Mouse (Mus musculus) kidney, adult 18-20 months (tissue): Measurements from ENCODE around the gene Rbm34.
A peak's percentile ranks its signal among the peaks of the same experiment; 100 is the strongest.
"Not testable (repeated sequence)": the region's sequence is repeated elsewhere in the genome, so short reads cannot be mapped to it uniquely, and the experiment has no call there.

Source experiments
- DNase-seq: peaks from one replicate; pipeline ENCODE4 v3.0.0; 2021

The Rbm34 gene

GRCm38 (mm10) chr8:126917179-126917905 lies 53.5 kb downstream of the Rbm34 start:
- no peak for DNase-seq

- no peak for DNase-seq
Measured at GRCm38 (mm10) chr8:126916611-126917010, 54.3 kb downstream of the Rbm34 start.

DNA sequence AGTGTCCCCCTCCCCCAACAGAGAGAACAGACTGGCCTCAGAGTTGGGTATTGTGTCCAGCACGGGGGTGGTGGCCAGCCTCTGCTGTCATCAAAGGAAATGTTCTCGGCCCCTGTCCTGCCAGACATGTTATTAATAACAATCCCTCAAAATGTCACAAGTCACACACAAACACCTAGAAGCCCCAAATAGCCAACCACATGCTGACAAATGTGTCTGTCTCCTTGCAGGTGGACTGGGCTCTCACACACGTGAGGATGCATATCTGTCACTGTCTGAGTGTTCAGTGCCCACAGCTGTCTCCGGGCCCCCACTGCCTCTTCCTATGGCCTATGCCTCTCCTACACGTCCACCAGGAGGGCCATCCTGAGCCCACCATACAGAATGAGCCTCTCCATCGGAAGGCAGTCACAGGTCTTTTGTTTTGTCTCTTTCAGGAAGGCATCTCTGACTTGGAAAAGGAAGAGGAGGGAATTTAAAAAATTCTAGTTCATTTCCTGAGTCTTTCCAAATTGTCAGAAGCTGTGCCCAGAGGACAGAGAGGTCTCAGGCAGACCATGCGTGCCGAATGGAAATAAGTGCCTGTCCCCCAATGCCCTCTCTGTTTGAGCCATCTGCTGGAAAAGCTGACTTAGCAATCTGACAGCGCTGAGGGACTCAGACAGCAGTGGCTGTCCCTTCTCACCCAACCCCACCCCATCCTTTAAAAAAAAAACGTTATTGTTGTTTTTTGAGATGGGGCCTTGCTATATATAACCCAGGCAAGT lies 56.1 kb downstream of the Rbm34 start:
- DNase-seq: no peak

DNA sequence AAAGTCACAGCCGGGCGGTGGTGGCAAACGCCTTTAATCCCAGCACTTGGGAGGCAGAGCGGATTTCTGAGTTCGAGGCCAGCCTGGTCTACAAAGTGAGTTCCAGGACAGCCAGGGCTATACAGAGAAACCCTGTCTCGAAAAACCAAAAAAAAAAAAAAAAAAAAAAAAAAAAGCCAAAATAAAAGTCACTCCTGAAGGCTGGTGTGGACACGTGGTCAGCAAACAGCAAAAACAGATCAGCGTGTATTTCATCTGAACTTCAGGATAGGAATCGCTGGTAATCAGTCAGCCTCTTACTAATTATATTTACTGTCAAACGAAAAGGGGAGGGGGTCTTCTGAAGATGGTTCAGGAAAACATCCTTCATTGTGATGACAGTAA lies 56.8 kb downstream of the Rbm34 start:
- DNase-seq: not testable (repeated sequence)

DNA sequence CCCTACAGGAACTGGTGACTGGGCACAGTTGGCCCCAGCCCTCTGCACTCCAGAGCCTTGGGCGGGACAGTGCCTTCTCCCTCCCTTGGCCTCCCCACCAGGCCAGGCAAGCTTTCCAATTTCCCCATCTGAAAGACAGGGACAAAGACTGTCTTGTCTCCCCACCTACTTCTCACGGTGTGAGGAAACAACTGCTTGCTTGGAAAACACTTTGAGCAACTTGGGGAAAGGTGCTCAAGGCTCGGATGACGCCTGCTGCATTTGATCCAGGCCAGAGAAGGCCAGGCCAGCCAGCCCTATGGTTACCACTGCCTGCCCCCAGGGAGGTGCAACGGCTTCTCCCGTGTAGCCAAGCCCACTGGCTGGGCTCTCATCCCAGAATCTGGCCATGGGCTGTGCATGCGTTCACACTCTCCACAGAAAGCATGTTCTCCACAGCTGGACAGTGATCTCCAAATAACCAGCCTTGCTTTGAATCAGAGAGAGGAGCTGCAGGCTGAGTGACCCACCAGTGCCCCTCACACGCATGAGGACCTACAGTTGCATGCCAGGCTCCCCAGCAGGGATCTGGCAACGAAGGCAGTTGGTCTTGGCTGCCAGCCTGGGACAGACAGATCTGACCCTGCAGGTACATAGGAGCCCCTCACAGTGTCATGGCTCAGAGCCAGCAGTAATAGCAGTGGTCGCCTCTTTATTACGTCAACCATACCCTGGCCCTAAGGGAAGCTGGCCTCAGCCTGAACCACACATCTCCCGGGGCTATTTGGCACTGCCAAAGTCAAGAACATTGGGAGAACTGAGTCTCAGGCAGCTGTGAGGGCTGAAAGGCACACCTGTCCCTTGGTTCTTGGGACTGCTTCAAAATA lies 57.4 kb downstream of the Rbm34 start:
- DNase-seq: peak; percentile 78

DNA sequence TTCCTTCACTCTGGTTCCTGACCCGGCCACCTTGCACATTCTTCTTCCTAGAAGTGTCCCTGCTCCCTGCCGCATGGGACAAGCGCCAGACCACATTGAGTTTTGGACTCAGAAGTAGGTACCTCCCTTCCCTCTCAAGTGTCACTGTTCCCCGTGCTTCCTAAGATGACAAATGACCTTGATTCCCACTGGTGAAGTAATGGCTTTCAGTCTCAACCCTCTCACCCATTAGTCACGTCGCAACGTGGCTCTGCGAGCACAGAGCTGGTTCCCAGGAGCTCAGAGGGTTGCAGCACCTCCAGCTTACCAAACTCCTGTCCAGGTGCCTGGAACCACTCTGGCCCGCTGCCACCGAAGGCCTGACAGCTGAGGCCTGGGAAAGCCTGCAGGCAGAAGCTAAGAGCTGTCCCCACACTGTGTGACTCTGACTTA lies 61.5 kb downstream of the Rbm34 start:
- DNase-seq: peak; percentile 68

- DNase-seq: no peak
Measured at GRCm38 (mm10) chr8:126908805-126909204, 62.1 kb downstream of the Rbm34 start.

DNA sequence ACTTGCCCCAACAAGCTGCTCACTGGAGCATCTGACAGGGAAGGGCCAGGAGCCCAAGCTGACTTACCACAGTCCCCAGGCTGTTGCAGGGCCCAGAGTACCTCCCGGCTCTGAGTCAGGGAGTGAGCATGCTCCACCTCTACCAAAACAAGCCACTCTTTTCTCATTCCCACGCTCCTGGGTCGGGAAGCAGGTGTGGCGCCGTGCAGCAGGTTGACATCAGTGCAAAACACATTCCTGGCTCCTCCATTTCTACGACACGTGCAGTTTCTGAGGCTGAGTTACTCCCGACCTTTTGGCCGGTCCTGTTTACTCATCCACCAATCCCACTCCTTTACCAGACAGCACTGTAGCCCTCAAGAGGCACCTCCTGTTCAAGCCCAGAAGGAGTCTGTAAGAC lies 62.9 kb downstream of the Rbm34 start:
- peak; percentile 63 for DNase-seq

DNA sequence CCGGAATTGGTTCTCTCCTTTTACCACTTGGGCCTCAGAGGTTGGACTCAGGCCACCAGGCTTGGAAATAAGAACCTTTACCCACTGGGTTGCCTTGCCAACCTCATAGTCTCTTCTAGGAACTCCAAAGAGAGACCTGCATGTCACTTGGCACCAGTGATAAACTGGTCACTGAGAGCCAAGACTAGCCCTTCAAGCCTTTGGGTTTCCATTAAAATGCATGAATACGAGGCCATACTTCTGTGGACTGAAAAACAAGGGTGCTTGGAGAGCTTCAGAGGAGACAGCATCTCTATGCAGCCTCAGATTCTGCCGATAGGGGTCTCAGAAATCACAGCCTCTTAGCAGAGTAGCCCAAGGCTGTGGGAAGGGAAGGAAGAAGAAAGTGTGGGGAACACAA lies 63.5 kb downstream of the Rbm34 start:
- DNase-seq: peak; percentile 61

DNA sequence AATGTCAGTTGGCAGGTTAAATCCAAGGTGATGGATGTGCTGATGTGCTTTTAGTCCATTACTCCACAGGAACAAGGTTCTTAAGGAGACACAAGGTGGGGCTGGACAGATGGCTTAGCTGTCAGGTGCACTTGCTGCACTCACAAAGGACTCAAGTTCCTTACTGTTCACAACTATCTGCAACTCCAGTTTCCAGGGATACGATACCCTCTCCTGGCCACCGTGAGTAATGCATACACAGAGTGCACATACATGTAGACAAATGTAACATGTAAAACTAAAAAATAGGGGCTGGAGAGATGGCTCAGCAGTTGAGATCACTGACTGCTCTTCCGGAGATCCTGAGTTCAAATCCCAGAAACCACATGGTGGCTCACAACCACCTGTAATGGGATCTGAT lies 65.5 kb downstream of the Rbm34 start:
- no peak for DNase-seq

GRCm38 (mm10) chr8:126903927-126904326 lies 66.9 kb downstream of the Rbm34 start:
- DNase-seq: no peak

GRCm38 (mm10) chr8:126903224-126903895 lies 67.5 kb downstream of the Rbm34 start:
- peak; percentile 54 for DNase-seq

- no peak for DNase-seq
Measured at GRCm38 (mm10) chr8:126901612-126902011, 69.3 kb downstream of the Rbm34 start.

DNA sequence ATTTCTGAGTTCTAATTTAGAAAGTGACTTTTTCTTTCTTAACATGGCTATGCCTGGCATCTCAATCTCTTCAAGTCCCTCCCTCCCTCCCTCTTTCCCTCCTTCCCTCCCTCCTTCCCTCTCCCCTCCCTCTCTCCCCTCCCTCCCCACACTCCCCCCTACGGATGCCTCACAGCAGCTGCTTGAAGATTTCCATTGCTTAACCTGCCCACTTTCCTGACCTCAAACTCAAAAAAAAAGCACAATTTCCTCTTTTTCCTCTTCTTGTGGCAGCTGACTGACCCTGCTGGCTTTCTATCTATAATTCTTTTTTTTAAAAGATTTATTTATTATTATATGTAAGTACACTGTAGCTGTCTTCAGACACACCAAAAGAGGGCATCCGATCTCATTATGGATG lies 69.8 kb downstream of the Rbm34 start:
- DNase-seq: no peak
